Mouse (Mus musculus): ENCODE results near the gene Dyrk1a.
A peak's percentile ranks its signal among the peaks of the same experiment; 100 is the strongest.

Gene Dyrk1a

GRCm38 (mm10) chr16:94559282-94559681 is 10.5 kb upstream of the Dyrk1a start:
- DNase-seq (ENCODE audit: low spot score in 2 of 2), result no peak

- DNase-seq (ENCODE audit: low spot score in 2 of 2), result no peak
These were observed 10.0 kb upstream of the Dyrk1a start for GRCm38 (mm10) chr16:94559782-94560181.

- DNase-seq (ENCODE audit: low spot score in 2 of 2), result no peak
These were observed 9.2 kb upstream of the Dyrk1a start for GRCm38 (mm10) chr16:94560618-94561017.

GRCm38 (mm10) chr16:94566124-94566523 is 3.7 kb upstream of the Dyrk1a start:
- DNase-seq (ENCODE audit: low spot score in 2 of 2), result no peak

- no peak for DNase-seq (ENCODE audit: low spot score in 2 of 2)
These were observed 2.8 kb upstream of the Dyrk1a start for GRCm38 (mm10) chr16:94566834-94567585.

- no peak for DNase-seq (ENCODE audit: low spot score in 2 of 2)
These were observed 2.1 kb upstream of the Dyrk1a start for GRCm38 (mm10) chr16:94567751-94568150.

- DNase-seq (ENCODE audit: low spot score in 2 of 2), result no peak
These were observed 1.2 kb upstream of the Dyrk1a start for GRCm38 (mm10) chr16:94568335-94569228.

GRCm38 (mm10) chr16:94570361-94571041 is 691 bp downstream of the Dyrk1a start:
- DNase-seq (ENCODE audit: low spot score in 2 of 2), result peak; percentile 39 to 41

GRCm38 (mm10) chr16:94571111-94571993 is 1.5 kb downstream of the Dyrk1a start:
- peak in 1 of 2 experiments; percentile 26 for DNase-seq (ENCODE audit: low spot score in 2 of 2)

- DNase-seq (ENCODE audit: low spot score in 2 of 2), result no peak
These were observed 2.6 kb downstream of the Dyrk1a start for GRCm38 (mm10) chr16:94572422-94572821.

GRCm38 (mm10) chr16:94574025-94574717 is 4.4 kb downstream of the Dyrk1a start:
- no peak for DNase-seq (ENCODE audit: low spot score in 2 of 2)

- DNase-seq (ENCODE audit: low spot score in 2 of 2), result no peak
These were observed 4.9 kb downstream of the Dyrk1a start for GRCm38 (mm10) chr16:94574718-94575094.

- DNase-seq (ENCODE audit: low spot score in 2 of 2), result no peak
These were observed 5.9 kb downstream of the Dyrk1a start for GRCm38 (mm10) chr16:94575757-94576156.

GRCm38 (mm10) chr16:94579348-94579747 is 9.5 kb downstream of the Dyrk1a start:
- no peak for DNase-seq (ENCODE audit: low spot score in 2 of 2)

GRCm38 (mm10) chr16:94580844-94581405 is 11.1 kb downstream of the Dyrk1a start:
- DNase-seq (ENCODE audit: low spot score in 2 of 2), result no peak

- DNase-seq (ENCODE audit: low spot score in 2 of 2), result no peak
These were observed 16.7 kb downstream of the Dyrk1a start for GRCm38 (mm10) chr16:94586349-94586990.

- no peak for DNase-seq (ENCODE audit: low spot score in 2 of 2)
These were observed 17.7 kb downstream of the Dyrk1a start for GRCm38 (mm10) chr16:94587461-94587860.

- no peak for DNase-seq (ENCODE audit: low spot score in 2 of 2)
These were observed 18.4 kb downstream of the Dyrk1a start for GRCm38 (mm10) chr16:94588171-94588570.

GRCm38 (mm10) chr16:94588974-94589373 is 19.2 kb downstream of the Dyrk1a start:
- DNase-seq (ENCODE audit: low spot score in 2 of 2), result peak in 1 of 2 experiments; percentile 26

- DNase-seq (ENCODE audit: low spot score in 2 of 2), result no peak
These were observed 19.8 kb downstream of the Dyrk1a start for GRCm38 (mm10) chr16:94589648-94590047.

Measured in natural killer cell, adult 2 months (primary cell).